Mouse (Mus musculus): ENCODE measurements around the gene Olfr338.
"Not testable (repeated sequence)": the region's sequence is repeated elsewhere in the genome, so short reads cannot be mapped to it uniquely, and the experiment has no call there.

Gene Olfr338

DNA sequence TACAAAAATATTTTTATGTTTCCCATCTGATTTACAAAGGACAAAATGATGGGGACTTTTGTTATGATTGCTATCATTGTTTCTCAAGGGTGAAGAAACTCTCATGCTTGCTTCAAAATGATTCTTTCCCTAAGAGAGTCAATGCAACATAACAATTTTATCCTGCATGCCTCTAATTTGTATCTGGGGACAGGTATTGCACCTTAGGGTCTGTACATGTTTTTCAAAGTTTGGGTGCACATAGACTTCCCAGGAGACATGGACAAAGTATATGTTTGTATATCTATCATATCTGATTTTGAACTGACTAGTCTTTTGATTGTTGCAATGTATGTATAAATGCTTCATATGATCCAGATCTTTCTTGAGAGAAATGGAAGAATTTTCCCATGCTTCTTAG, at the start of gene Olfr338:
TSS of gene Olfr338 (plus strand) at position 301 of the 400 bp plus-strand sequence.
- no peak for DNase-seq (ENCODE audit: low read depth, low spot score)

DNA sequence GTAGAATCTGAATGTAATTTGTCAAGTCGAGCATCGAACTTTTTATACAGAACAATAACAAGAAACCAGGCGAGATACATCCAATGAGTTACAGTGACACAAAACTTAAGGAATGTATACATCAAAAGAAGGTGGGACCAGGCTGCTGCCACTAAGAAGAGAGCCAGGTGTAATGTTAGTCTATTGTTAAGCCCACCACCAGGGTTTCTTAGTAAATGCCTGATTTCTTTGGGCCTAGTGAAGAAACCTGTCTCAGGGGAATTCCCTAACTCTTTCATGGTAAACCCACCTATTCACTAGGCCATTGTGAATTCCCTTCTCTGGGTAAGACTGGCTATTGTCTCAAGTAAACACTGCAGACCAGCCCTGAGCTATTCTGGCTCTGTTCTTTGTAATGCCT, 41.9 kb downstream of the Olfr338 start:
- not testable (repeated sequence) for DNase-seq (ENCODE audit: low read depth, low spot score)

DNA sequence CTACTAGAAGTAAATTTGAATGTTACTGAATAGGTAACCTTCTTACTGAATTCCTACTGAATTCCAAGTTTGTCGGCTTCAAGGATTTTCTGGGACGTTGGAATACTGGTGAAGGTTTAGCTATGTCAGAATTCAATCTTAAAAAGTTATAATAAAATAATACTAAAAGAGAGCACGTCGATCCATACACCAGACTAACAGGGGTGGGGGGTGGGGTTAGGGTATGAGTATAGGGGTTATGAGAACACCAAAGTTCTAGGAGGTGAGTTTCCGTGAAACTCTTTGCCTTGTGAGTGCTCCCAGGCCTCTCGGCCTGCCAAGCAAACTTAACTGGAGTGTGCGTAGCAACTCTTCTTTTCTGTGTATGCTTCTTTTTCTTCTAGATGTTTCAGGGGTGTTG, 42.3 kb downstream of the Olfr338 start:
- DNase-seq (ENCODE audit: low read depth, low spot score) = not testable (repeated sequence)

DNA sequence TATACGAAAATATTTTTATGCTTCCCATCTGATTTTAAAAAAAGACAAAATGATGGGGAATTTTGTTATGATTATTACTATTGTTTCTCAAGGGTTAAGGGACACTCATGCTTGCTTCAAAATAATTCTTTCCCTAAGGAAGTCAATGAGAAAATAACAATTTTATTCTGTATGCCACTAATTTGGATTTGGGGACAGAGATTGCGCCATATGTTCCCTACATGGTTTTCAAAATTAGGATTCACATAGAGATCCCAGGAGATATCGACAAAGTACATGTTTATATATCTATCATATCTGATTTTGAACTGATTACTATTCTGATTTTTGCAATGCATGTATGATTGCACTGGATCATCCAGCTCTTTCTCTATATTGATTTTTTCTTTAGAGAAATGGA, 45.3 kb downstream of the Olfr338 start, which contains the start of gene Olfr339:
TSS of gene Olfr339 (plus strand) at position 301 of the 400 bp plus-strand sequence.
- DNase-seq (ENCODE audit: low read depth, low spot score) = no peak
